Mouse (Mus musculus): ENCODE data around the gene Tead3. TPM values are rescaled to one million over a fixed set of nuclear protein-coding genes. Genes with fewer than 3 reads are reported as not detected.
"Not testable (repeated sequence)": the region's sequence is repeated elsewhere in the genome, so short reads cannot be mapped to it uniquely, and the experiment has no call there.

The Tead3 gene
- polyA plus RNA-seq, 1 experiment, result 2.5 TPM

DNA sequence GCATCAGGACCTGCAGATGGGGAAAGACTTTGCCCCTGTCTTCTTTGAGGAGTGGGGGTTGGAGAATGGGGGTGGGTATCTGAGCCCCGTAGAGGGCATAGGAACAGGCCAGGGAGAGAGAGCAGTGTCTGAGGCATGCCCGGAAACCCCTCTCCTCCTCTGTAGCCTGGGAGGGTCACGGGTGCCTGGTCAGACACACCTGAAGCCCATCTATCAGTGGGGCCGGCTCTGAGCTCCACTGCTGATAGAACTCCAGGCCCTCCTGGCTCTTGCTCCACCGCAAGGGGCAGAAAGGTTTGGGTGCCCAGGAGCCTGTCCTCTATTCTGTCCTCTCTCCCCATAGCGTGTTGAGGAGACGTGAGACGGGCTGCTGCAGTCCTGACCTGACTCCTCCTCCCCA lies 24.9 kb downstream of the Tead3 start:
- H3K27ac ChIP-seq (ENCODE audit: insufficient read depth, low read length), result no peak overlapping the region
- H3K4me3 ChIP-seq (ENCODE audit: insufficient read depth, low read length), result no peak overlapping the region
- TF ChIP-seq CTCF (IDR thresholded peaks at IDR 0.05; ENCODE audit: extremely low read depth, insufficient read depth, low read length) (no peak), POLR2A (IDR thresholded peaks at IDR 0.05; ENCODE audit: extremely low read depth, insufficient read depth, low read length) (no peak)

DNA sequence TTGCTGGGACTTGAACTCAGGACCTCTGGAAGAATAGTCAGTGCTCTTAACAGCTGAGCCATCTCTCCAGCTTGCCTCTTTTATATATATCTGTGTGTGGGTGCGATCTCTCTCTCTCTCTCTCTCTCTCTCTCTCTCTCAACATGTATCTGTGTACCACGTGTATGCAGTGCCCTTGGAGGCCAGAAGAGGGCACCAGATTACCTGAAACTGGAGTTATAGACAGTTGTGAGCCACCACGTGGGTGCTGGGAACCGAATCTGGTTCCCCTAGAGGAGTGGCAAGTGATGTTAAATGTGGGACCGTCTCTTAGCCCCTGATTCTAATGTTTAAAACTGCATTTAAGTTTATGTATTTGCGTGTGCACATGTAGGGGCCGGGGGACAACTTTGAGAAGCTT lies 26.2 kb downstream of the Tead3 start:
- not testable (repeated sequence) for H3K4me1 ChIP-seq (ENCODE audit: control insufficient read depth, insufficient read depth, low read length); H3K27ac ChIP-seq (ENCODE audit: insufficient read depth, low read length); H3K4me3 ChIP-seq (ENCODE audit: insufficient read depth, low read length)

More for the DNA sequence above, 24.9 kb downstream of the Tead3 start:
- H3K4me1 ChIP-seq (ENCODE audit: control insufficient read depth, insufficient read depth, low read length), result peaks cover 4% of the 10 kb centered on the region

DNA sequence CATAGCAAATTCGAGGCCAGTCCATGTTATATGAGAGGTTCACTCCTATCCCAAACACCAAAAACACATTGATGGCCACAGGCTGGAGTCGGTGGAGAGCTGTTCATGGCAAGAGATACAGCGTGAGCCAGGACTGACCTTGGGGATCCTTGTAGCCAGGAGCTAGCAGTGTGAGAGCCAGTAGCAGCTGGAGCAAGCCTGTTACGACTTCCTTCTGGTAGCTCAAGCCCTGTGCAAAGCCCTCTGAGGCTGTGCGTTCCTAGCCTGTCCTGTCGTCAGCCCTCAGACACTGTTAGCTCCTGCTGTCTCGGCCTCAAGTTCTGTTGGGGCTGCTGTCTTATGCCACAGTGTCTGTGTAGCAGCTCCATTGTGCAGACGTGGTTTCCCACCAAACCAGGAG lies 26.8 kb downstream of the Tead3 start:
- Histone ChIP-seq H3K4me1 (ENCODE audit: control insufficient read depth, insufficient read depth, low read length) (peaks cover 4% of the 10 kb centered on the region), H3K4me3 (ENCODE audit: insufficient read depth, low read length) (no peak overlapping the region), H3K27ac (ENCODE audit: insufficient read depth, low read length) (no peak overlapping the region)
- TF ChIP-seq POLR2A (IDR thresholded peaks at IDR 0.05; ENCODE audit: extremely low read depth, insufficient read depth, low read length) (no peak), CTCF (IDR thresholded peaks at IDR 0.05; ENCODE audit: extremely low read depth, insufficient read depth, low read length) (no peak)

DNA sequence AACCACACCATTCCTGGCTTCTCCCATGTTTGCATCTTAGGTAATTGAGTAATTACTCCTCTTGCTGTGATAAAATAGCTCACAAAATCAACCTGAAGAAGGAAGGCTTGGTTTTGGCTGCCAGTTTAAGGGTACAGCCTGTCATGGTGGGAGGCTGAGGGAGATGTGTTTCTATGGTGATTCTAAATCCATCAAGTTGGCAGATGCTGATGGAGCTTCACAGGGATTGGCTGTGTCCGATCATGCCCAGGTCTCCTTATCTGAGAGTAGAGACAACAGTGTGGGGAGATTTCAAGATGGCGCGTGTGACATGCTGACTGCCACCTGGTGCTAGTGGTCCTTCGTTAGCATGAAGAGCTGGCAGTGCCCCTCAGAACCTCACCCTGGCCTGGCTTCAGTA lies 28.9 kb downstream of the Tead3 start:
- no peak overlapping the region for H3K4me3 ChIP-seq (ENCODE audit: insufficient read depth, low read length)
- H3K27ac ChIP-seq (ENCODE audit: insufficient read depth, low read length), result no peak overlapping the region
- TF ChIP-seq CTCF (IDR thresholded peaks at IDR 0.05; ENCODE audit: extremely low read depth, insufficient read depth, low read length), result no peak
- TF ChIP-seq POLR2A (IDR thresholded peaks at IDR 0.05; ENCODE audit: extremely low read depth, insufficient read depth, low read length), result no peak

DNA sequence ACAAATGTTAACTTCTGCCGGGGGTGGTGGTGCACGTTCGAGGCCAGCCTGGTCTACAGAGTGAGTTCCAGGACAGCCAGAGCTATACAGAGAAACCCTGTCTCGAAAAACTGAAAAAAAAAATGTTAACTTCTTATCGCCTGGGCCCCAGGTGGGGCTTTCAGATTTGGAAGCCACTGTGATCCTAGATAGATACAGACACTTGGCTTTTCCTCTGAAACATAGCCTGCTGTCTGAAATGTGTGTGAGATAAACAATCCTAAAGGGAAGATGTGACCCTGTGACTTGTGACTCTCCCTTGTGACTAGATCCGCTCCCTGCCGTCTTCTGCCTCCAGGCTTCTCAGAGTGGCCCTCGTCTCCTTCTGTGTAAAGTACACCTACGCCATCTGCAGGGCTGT lies 32.9 kb downstream of the Tead3 start:
- H3K4me1 ChIP-seq (ENCODE audit: control insufficient read depth, insufficient read depth, low read length), result peaks cover 5% of the 10 kb centered on the region
- H3K27ac ChIP-seq (ENCODE audit: insufficient read depth, low read length), result no peak overlapping the region
- TF ChIP-seq CTCF (IDR thresholded peaks at IDR 0.05; ENCODE audit: extremely low read depth, insufficient read depth, low read length) (no peak), POLR2A (IDR thresholded peaks at IDR 0.05; ENCODE audit: extremely low read depth, insufficient read depth, low read length) (no peak)
- no peak overlapping the region for H3K4me3 ChIP-seq (ENCODE audit: insufficient read depth, low read length)

More for the DNA sequence above, 28.9 kb downstream of the Tead3 start:
- no peaks in the 10 kb centered on the region for H3K4me1 ChIP-seq (ENCODE audit: control insufficient read depth, insufficient read depth, low read length)

DNA sequence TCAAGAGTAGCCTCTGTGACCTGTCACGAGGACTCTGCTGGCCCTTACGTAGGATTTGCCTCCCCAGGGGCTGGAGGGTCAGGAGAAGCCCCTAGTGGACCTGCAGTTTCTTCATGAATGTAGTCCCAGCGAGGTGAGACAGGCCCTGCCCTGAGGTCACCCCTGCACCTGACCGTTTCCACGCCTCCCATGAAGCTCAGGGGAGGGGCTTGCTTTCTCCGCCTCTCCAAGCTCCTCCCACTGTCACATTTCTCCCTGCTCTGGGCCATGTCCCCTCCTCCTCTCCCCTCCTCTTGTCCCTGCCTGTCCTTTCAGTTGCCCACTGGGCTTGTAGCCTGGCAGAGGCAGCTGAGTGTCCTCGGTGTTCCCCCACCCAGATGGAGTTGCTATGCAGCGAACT lies 33.5 kb downstream of the Tead3 start:
- Histone ChIP-seq H3K27ac (ENCODE audit: insufficient read depth, low read length) (no peak overlapping the region), H3K4me3 (ENCODE audit: insufficient read depth, low read length) (no peak overlapping the region), H3K4me1 (ENCODE audit: control insufficient read depth, insufficient read depth, low read length) (peaks cover 5% of the 10 kb centered on the region)
- TF ChIP-seq POLR2A (IDR thresholded peaks at IDR 0.05; ENCODE audit: extremely low read depth, insufficient read depth, low read length) (no peak), CTCF (IDR thresholded peaks at IDR 0.05; ENCODE audit: extremely low read depth, insufficient read depth, low read length) (no peak)

DNA sequence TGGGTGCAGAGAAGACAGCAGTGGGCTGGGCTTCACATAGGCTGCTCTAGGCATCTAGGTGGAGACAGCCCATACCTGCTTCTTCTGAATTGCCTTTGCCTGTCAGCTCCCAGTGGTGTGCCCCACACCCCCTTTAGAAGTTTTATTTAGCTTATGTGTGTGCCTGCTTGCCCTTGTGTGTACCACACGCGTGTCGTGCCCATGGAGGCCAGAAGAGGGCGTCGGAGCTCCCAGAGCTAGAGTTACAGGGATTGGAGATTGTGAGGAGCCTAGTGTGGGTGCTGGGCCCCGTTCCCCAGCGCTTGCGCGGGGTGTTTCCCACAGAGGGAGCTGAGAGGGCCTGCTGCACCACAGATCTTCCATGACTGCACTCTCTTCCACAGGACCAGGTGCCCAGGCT lies 34.1 kb downstream of the Tead3 start:
- H3K4me1 ChIP-seq (ENCODE audit: control insufficient read depth, insufficient read depth, low read length), result peaks cover 5% of the 10 kb centered on the region
- no peak overlapping the region for H3K4me3 ChIP-seq (ENCODE audit: insufficient read depth, low read length)
- no peak for TF ChIP-seq CTCF (IDR thresholded peaks at IDR 0.05; ENCODE audit: extremely low read depth, insufficient read depth, low read length)
- TF ChIP-seq POLR2A (IDR thresholded peaks at IDR 0.05; ENCODE audit: extremely low read depth, insufficient read depth, low read length), result no peak
- no peak overlapping the region for H3K27ac ChIP-seq (ENCODE audit: insufficient read depth, low read length)

DNA sequence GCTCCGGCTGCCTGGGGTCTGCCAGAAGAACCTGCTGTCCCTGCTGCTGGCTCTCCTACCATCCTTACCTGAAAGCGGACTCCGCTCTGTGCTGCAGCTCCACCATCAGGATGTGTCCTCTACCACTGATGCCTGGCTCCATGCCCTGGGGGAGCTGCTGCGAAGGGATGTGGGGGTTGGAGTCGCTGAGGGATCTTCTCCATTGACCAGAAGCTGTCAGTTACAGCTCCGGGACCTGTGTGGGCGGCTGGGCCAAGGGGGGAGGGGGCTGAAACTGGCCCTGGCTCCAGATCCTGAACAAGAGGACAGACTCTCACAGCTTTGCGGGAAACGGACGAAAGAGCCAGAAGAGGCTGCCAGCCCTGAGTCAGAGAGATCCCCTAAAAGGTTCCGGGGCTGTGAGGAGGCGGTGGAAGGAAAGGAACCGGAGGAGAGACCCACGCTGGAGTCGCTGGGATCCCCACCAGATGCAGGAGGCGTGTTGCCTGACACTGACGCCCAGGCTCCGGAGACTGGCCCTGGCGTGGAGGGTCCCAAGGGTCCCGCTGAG lies 34.9 kb downstream of the Tead3 start:
- no peak overlapping the region for H3K27ac ChIP-seq (ENCODE audit: insufficient read depth, low read length)
- TF ChIP-seq CTCF (IDR thresholded peaks at IDR 0.05; ENCODE audit: extremely low read depth, insufficient read depth, low read length) (no peak), POLR2A (IDR thresholded peaks at IDR 0.05; ENCODE audit: extremely low read depth, insufficient read depth, low read length) (no peak)
- peaks cover 5% of the 10 kb centered on the region for H3K4me1 ChIP-seq (ENCODE audit: control insufficient read depth, insufficient read depth, low read length)

DNA sequence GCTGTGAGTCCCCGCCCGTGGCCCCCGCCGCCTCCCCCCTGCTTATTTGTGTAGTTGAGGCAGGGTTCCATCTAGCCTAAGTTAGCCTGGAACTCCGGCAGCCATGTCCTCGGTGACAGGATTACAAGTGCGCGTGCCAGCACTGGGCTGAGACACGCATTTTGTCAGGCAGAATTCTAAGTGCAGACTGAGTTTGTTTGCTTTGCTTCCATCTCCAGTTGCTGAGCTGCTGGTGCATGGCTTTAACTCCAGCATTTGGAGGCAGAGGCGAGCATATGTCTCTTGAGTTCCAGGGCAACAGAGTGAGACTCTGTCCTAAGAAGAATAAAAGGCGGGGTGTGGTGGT lies 36.8 kb downstream of the Tead3 start:
- no peak for TF ChIP-seq CTCF (IDR thresholded peaks at IDR 0.05; ENCODE audit: extremely low read depth, insufficient read depth, low read length)
- H3K4me3 ChIP-seq (ENCODE audit: insufficient read depth, low read length), result peak overlapping the region; percentile 74
- no peak overlapping the region for H3K27ac ChIP-seq (ENCODE audit: insufficient read depth, low read length)
- H3K4me1 ChIP-seq (ENCODE audit: control insufficient read depth, insufficient read depth, low read length), result peaks cover 5% of the 10 kb centered on the region

More for the DNA sequence above, 34.9 kb downstream of the Tead3 start:
- no peak overlapping the region for H3K4me3 ChIP-seq (ENCODE audit: insufficient read depth, low read length)

DNA sequence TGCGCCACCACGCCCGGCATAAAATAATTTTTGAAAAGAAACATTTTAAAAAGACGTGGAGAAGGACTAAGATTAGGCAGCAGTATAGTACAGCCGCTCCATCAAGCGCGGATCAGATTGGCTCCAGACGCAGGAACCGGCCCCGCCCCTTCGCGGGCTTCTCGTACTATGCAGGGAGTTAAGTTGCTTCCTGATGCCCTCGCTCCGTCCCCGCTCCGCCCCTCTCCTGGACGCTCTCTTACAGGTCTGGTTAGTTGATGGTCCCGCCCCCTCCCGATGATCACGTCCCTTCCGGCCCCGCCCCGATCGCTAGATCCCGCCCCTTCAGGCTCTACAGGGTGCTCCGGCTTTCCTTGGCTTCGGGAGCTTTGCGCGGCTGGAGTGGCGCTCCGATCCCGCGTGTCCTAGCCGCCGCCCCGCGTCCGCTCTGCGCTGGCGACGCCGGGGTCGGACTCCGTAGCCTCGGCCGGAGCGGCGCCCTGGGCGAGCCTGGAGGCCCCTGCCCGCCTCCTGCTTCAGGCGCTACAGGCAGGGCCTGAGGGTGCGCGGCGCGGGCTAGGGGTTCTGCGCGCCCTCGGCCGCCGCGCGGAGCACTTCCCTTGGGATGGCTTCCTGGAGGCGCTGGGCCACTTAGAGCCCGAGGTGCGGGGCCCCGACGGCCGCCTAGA lies 37.3 kb downstream of the Tead3 start, which contains the start of gene Fance:
Fance (plus strand) TSS at position 308 of the 668 bp plus-strand sequence.
- H3K4me3 ChIP-seq (ENCODE audit: insufficient read depth, low read length), result peak within 1 kb of the TSS; percentile 74
- H3K27ac ChIP-seq (ENCODE audit: insufficient read depth, low read length), result 0 out of 2 replicates have a peak within 1 kb of the TSS, but pooled peaks have one; percentile 52
- peaks cover 5% of the 10 kb centered on the region for H3K4me1 ChIP-seq (ENCODE audit: control insufficient read depth, insufficient read depth, low read length)
- TF ChIP-seq CTCF (IDR thresholded peaks at IDR 0.05; ENCODE audit: extremely low read depth, insufficient read depth, low read length) (no peak), POLR2A (IDR thresholded peaks at IDR 0.05; ENCODE audit: extremely low read depth, insufficient read depth, low read length) (peak; percentile 78; the same call in 1 of the 2 replicates)
